Mouse (Mus musculus) C2C12 (cell line): ENCODE results near the gene Olfr5.

Experiments used
- CTCF ChIP-seq: IDR thresholded peaks from one replicate; pipeline ENCODE4 v1.5.1; 2011; ENCODE audit not compliant: control insufficient read depth, insufficient read depth, insufficient read length
- MYOG ChIP-seq: IDR thresholded peaks from one replicate; pipeline ENCODE4 v1.6.1; 2011; ENCODE audit not compliant: control insufficient read depth, insufficient read length; ENCODE audit errors: extremely low read depth
- USF1 ChIP-seq: IDR thresholded peaks from one replicate; pipeline ENCODE4 v1.6.1; 2011; ENCODE audit warnings: low read depth, mild to moderate bottlenecking, control low read depth, moderate library complexity

DNA sequence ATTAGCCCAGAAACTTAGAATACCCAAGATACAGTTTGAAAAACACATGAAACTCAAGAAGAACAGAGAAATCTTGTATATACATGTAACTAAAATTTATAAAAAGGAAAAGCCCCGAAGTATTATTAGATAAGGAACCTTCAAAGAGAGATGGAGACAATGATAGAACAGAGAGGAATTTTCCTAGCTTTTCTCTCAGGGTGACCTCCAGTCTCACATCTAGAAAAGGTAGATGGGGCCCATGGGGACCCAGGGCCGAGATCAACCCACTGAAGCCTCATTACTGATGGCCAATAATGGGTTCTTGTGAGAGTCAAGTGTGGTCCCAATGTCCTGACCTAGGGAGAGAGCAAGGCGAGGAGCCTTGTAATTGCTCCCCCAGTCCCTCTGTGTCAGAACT, 48.4 kb downstream of the Olfr5 start, which contains the start of gene Olfr1344:
- TF ChIP-seq CTCF (no peak), USF1 (no peak), MYOG (no peak)
